Mouse (Mus musculus) gastrocnemius, adult 2 months (tissue): ENCODE measurements around the gene Mup10. TPM values are rescaled to one million over a fixed set of nuclear protein-coding genes. Genes with fewer than 3 reads are reported as not detected.
"Not testable (repeated sequence)": the region's sequence is repeated elsewhere in the genome, so short reads cannot be mapped to it uniquely, and the experiment has no call there.

Experiments used
- DNase-seq: peaks from one replicate; pipeline ENCODE4 v3.0.0; 2022
- H3K27ac ChIP-seq: fragments of 200-600 bp; 2 replicates; pipeline ENCODE4 v1.8.1; 2022; ENCODE audit warnings: mild to moderate bottlenecking
- H3K4me3 ChIP-seq: fragments of 200-600 bp; 2 replicates; pipeline ENCODE4 v1.8.1; 2022; ENCODE audit warnings: mild to moderate bottlenecking, moderate library complexity
- intact Hi-C: fragments of 180-260 bp; cut with DNase I; formaldehyde crosslinking; loops from one replicate; pipeline ENCODE4 v1.15.1; 2025
- long read RNA-seq, 2 experiments: library from polyadenylated mRNA; stranded (forward); transcript quantifications; one replicate each; pipeline ENCODE4 v2.0.0; 2021
- total RNA-seq, 2 experiments: library from RNA; stranded (reverse); gene quantifications; 2 replicates each; pipeline ENCODE4 v1.2.3; 2021

Gene Mup10
- not detected for total RNA-seq
- long read RNA-seq, experiment 1, partial matches to known transcripts, result 1 of 11 reads
- long read RNA-seq, experiment 1, other reads (novel, unspliced or antisense), result 10 of 11 reads
- long read RNA-seq, experiment 2, result 0 reads

DNA sequence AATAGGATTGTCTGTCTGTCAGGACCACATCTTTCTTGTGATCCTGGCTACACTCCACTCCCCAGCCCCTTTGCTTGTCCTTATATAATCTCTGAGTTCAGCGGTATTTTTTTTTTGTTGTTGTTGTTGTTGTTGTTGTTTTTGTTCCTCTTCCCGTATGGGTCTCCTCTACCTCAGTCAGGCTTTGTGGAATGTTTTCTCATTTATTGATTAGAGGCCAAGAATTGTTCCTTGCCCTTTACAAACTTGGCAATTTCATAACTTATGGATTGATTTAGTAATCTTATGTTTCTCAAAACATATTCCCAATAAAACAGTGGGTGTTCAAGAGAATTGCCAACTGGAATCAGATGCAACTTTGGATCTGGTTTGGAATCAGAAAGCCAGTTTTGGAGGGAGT, at the start of gene Mup10:
Mup10 (minus strand) TSS at position 101 of the 400 bp plus-strand sequence.
- H3K27ac ChIP-seq, result not testable (repeated sequence)

More for the DNA sequence above, at the start of gene Mup10:
- H3K4me3 ChIP-seq, intact Hi-C loops, DNase-seq: not testable (repeated sequence)

Other genes with a start within 250 kb of the Mup10 start
- not detected for gene Mup9, start 160.2 kb downstream of the Mup10 start, total RNA-seq
- not detected for gene Mup1, start 80.2 kb downstream of the Mup10 start, total RNA-seq
- under 1 TPM in 1 of 2 experiments, not detected in 1; 0.47 TPM for gene Mup11, start 80.2 kb upstream of the Mup10 start, total RNA-seq
- gene Mup12, start 159.1 kb upstream of the Mup10 start, total RNA-seq, result not detected
- gene Mup22, start 239.3 kb upstream of the Mup10 start, total RNA-seq, result 10 to 100 TPM in 1 of 2 experiments, not detected in 1; 30.5 TPM